Mouse (Mus musculus) kidney, adult 9 months (tissue): ENCODE measurements around the gene Rab2b.

Experiments used
- DNase-seq: peaks from one replicate; pipeline ENCODE4 v3.0.0; 2022

The Rab2b gene

GRCm38 (mm10) chr14:52272781-52273180 lies 6.6 kb downstream of the Rab2b start:
- no peak for DNase-seq

GRCm38 (mm10) chr14:52257484-52258213 lies 21.7 kb downstream of the Rab2b start, which contains the start of gene Chd8:
Chd8 (minus strand) TSS chr14:52257780.
- peak; percentile 99 for DNase-seq

GRCm38 (mm10) chr14:52256311-52257175 lies 22.8 kb downstream of the Rab2b start:
- DNase-seq = peak; percentile 35

GRCm38 (mm10) chr14:52246129-52246528 lies 33.2 kb downstream of the Rab2b start:
- no peak for DNase-seq

GRCm38 (mm10) chr14:52244690-52245042 lies 34.7 kb downstream of the Rab2b start:
- DNase-seq = no peak

GRCm38 (mm10) chr14:52244041-52244689 lies 35.2 kb downstream of the Rab2b start:
- DNase-seq = peak; percentile 100

- DNase-seq = no peak
These were observed 43.1 kb downstream of the Rab2b start for GRCm38 (mm10) chr14:52236216-52236615.

- DNase-seq = no peak
These were observed 44.2 kb downstream of the Rab2b start for GRCm38 (mm10) chr14:52235165-52235564.

- DNase-seq = no peak
These were observed 47.1 kb downstream of the Rab2b start for GRCm38 (mm10) chr14:52232249-52232648.

- no peak for DNase-seq
These were observed 53.4 kb downstream of the Rab2b start for GRCm38 (mm10) chr14:52225972-52226371.

- DNase-seq = no peak
These were observed 62.1 kb downstream of the Rab2b start for GRCm38 (mm10) chr14:52217261-52217660.
